Mouse (Mus musculus) testis, adult 2 months (tissue): ENCODE data around the gene Riok1. TPM values are rescaled to one million over a fixed set of nuclear protein-coding genes. Genes with fewer than 3 reads are reported as not detected.

Source experiments
- H3K27ac ChIP-seq: fragments of 200-500 bp; 2 replicates; pipeline ENCODE4 v1.5.1; 2012; ENCODE audit warnings: low read depth, low read length; ENCODE audit not compliant: control insufficient read depth, insufficient read depth
- H3K27me3 ChIP-seq: fragments of 200-500 bp; 2 replicates; pipeline ENCODE4 v1.6.1; 2012; ENCODE audit warnings: mild to moderate bottlenecking, low read length, moderate library complexity; ENCODE audit not compliant: control insufficient read depth, insufficient read depth
- H3K36me3 ChIP-seq: fragments of 200-500 bp; 2 replicates; pipeline ENCODE4 v1.6.1; 2012; ENCODE audit warnings: mild to moderate bottlenecking, low read length; ENCODE audit not compliant: control insufficient read depth, insufficient read depth
- H3K4me1 ChIP-seq: fragments of 200-500 bp; 2 replicates; pipeline ENCODE4 v1.6.1; 2012; ENCODE audit warnings: low read length; ENCODE audit not compliant: control insufficient read depth, insufficient read depth
- H3K4me3 ChIP-seq: fragments of 200-500 bp; 2 replicates; pipeline ENCODE4 v1.5.1; 2012; ENCODE audit warnings: low read depth, mild to moderate bottlenecking, low read length, moderate library complexity, mixed read lengths; ENCODE audit not compliant: control insufficient read depth
- CTCF ChIP-seq: fragments of 200-500 bp; IDR thresholded peaks from 2 replicates; pipeline ENCODE4 v1.5.1; 2012; ENCODE audit warnings: low read depth, mild to moderate bottlenecking, inconsistent platforms, low read length, moderate library complexity; ENCODE audit not compliant: control insufficient read depth, insufficient read depth, insufficient replicate concordance
- POLR2A ChIP-seq: fragments of 200-500 bp; IDR thresholded peaks from 2 replicates; pipeline ENCODE4 v1.6.1; 2012; ENCODE audit warnings: low read depth, mild to moderate bottlenecking, inconsistent platforms, low read length, moderate library complexity; ENCODE audit not compliant: control insufficient read depth
- polyA plus RNA-seq: library from polyadenylated mRNA; depleted of rRNA; stranded (reverse); fragments of >200 nt; gene quantifications from 2 replicates; pipeline ENCODE4 v1.2.3, GENCODE M21; 2012

Gene Riok1
- polyA plus RNA-seq, 1 experiment = 9.9 TPM

GRCm38 (mm10) chr13:38080725-38081124, 43.9 kb downstream of the Riok1 start:
- Histone ChIP-seq H3K36me3 (no peaks in the 10 kb centered on the region), H3K4me3 (no peak overlapping the region; the same call in 1 of the 2 replicates), H3K27me3 (no peaks in the 10 kb centered on the region), H3K27ac (no peak overlapping the region), H3K4me1 (peaks cover 9% of the 10 kb centered on the region)
- TF ChIP-seq POLR2A (no peak), CTCF (no peak)

- no peak overlapping the region; the same call in 1 of the 2 replicates for H3K4me3 ChIP-seq
- H3K36me3 ChIP-seq = no peaks in the 10 kb centered on the region
- peaks cover 9% of the 10 kb centered on the region for H3K4me1 ChIP-seq
- H3K27me3 ChIP-seq = no peaks in the 10 kb centered on the region
- H3K27ac ChIP-seq = no peak overlapping the region
- no peak for TF ChIP-seq POLR2A
- no peak for TF ChIP-seq CTCF
Measured at GRCm38 (mm10) chr13:38081161-38081560, 44.4 kb downstream of the Riok1 start.

- no peak for TF ChIP-seq POLR2A
- TF ChIP-seq CTCF = no peak
- Histone ChIP-seq H3K27ac (no peak overlapping the region), H3K4me3 (no peak overlapping the region)
Measured at GRCm38 (mm10) chr13:38086711-38087110, 49.9 kb downstream of the Riok1 start.

GRCm38 (mm10) chr13:38088008-38088407, 51.2 kb downstream of the Riok1 start:
- Histone ChIP-seq H3K27ac (no peak overlapping the region), H3K27me3 (no peaks in the 10 kb centered on the region), H3K4me3 (no peak overlapping the region), H3K36me3 (no peaks in the 10 kb centered on the region), H3K4me1 (no peaks in the 10 kb centered on the region)
- TF ChIP-seq POLR2A (no peak), CTCF (no peak)

More at GRCm38 (mm10) chr13:38086711-38087110, 49.9 kb downstream of the Riok1 start:
- no peaks in the 10 kb centered on the region for H3K4me1 ChIP-seq
- no peaks in the 10 kb centered on the region for H3K27me3 ChIP-seq
- no peaks in the 10 kb centered on the region for H3K36me3 ChIP-seq

- H3K27ac ChIP-seq = no peak overlapping the region
- H3K36me3 ChIP-seq = no peaks in the 10 kb centered on the region
- no peak overlapping the region for H3K4me3 ChIP-seq
- TF ChIP-seq POLR2A (no peak), CTCF (no peak)
- H3K27me3 ChIP-seq = no peaks in the 10 kb centered on the region
- no peaks in the 10 kb centered on the region for H3K4me1 ChIP-seq
Measured at GRCm38 (mm10) chr13:38089449-38089848, 52.7 kb downstream of the Riok1 start.

- TF ChIP-seq POLR2A = no peak
- TF ChIP-seq CTCF = no peak
- no peaks in the 10 kb centered on the region for H3K27me3 ChIP-seq
- H3K27ac ChIP-seq = no peak overlapping the region
- H3K4me1 ChIP-seq = no peaks in the 10 kb centered on the region
- H3K36me3 ChIP-seq = no peaks in the 10 kb centered on the region
- H3K4me3 ChIP-seq = no peak overlapping the region
Measured at GRCm38 (mm10) chr13:38089871-38090270, 53.1 kb downstream of the Riok1 start.

- Histone ChIP-seq H3K36me3 (no peaks in the 10 kb centered on the region), H3K4me1 (no peaks in the 10 kb centered on the region), H3K4me3 (no peak overlapping the region), H3K27me3 (no peaks in the 10 kb centered on the region), H3K27ac (no peak overlapping the region)
- no peak for TF ChIP-seq CTCF
- no peak for TF ChIP-seq POLR2A
Measured at GRCm38 (mm10) chr13:38096207-38096606, 59.4 kb downstream of the Riok1 start.

- Histone ChIP-seq H3K27ac (no peak overlapping the region), H3K36me3 (no peaks in the 10 kb centered on the region), H3K4me3 (no peak overlapping the region), H3K4me1 (no peaks in the 10 kb centered on the region), H3K27me3 (no peaks in the 10 kb centered on the region)
- TF ChIP-seq POLR2A (no peak), CTCF (no peak)
Measured at GRCm38 (mm10) chr13:38103406-38103805, 66.6 kb downstream of the Riok1 start.
